Mouse (Mus musculus) frontal cortex, postnatal 36 days (tissue): ENCODE measurements at regions not wholly inside any gene's neighbourhood (a gene's known extent, or its start where the extent isn't known, plus 50 kb on each side); places are given as distances from the start of the nearest gene placed in this dataset.

Source experiments
- DNase-seq, 2 experiments: peaks; one replicate each; pipeline ENCODE4 v3.0.0; 2022; ENCODE audit warnings: low spot score in 2 of 2

GRCm38 (mm10) chr2:143305747-143306570, 227.7 kb downstream of the Otor start:
- DNase-seq = peak in 1 of 2 experiments; percentile 26

- no peak for DNase-seq
These were observed 228.3 kb downstream of the Otor start for GRCm38 (mm10) chr2:143306571-143306925.

- no peak for DNase-seq
These were observed 220.5 kb upstream of the Pcsk2 start for GRCm38 (mm10) chr2:143325486-143325885.

GRCm38 (mm10) chr2:143332071-143332470, 213.9 kb upstream of the Pcsk2 start:
- DNase-seq = no peak

GRCm38 (mm10) chr2:143340364-143340763, 205.6 kb upstream of the Pcsk2 start:
- DNase-seq = no peak

GRCm38 (mm10) chr2:143364193-143364592, 181.8 kb upstream of the Pcsk2 start:
- DNase-seq = no peak

GRCm38 (mm10) chr2:143365976-143366375, 180.0 kb upstream of the Pcsk2 start:
- no peak for DNase-seq
